Mouse (Mus musculus) CD4-positive, CD25-positive, alpha-beta regulatory T cell, adult 2 months (primary cell): ENCODE data around the gene Nelfe.
"Not testable (repeated sequence)": the region's sequence is repeated elsewhere in the genome, so short reads cannot be mapped to it uniquely, and the experiment has no call there.

Experiments
- DNase-seq: peaks from one replicate; pipeline ENCODE4 v3.0.0-alpha.2; 2012; ENCODE audit warnings: low read depth, low spot score

Nelfe gene

GRCm38 (mm10) chr17:34849722-34850516, at the start of gene Nelfe, which contains the start of gene Skiv2l:
Gene Nelfe, plus strand, starts transcription at chr17:34850391.
Gene Skiv2l, minus strand, starts transcription at chr17:34850210.
- DNase-seq: peak; percentile 99

- DNase-seq: not testable (repeated sequence)
Measured at GRCm38 (mm10) chr17:34800781-34801305, 49.3 kb upstream of the Nelfe start.

DNA sequence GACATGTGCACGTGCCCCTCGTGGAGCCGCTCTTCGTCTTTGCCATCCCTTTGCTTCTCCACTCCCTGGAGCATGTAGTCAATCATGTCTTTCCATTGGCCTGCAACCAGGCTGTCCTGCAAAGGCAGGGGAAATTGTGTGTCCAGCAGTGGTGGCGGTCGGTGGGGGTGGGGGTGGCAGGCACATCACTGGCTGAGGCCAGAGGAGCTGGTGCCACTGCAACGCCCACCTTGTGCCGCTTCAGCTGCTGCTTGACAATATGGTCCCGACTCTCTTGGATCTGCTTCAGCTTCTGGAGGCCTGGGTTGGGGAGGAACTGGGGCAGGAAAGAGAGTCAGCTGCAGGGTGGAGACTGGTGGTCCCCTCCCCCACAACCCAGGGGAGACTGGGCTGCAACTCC, 47.4 kb upstream of the Nelfe start:
- DNase-seq: not testable (repeated sequence)

DNA sequence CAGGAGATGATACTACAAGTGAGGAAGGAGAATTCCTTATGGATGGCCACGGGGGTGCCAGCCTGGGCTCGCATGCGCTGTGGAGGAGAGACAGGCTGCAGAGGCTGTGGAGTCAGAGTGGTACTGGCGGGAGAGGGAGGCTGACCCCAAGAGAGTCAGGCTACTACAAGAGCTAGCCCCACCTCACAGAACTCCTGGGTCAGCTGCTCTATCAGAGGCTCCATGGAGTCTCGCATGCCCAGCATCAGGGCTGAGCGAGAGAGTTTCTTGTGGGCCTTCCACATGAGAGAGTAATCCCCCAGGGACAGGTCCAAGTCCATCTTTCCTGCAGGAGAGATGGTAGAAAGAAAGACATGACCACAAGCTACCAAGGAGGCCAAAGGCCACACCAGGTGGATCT, 46.8 kb upstream of the Nelfe start:
- DNase-seq: not testable (repeated sequence)

GRCm38 (mm10) chr17:34804301-34804700, 45.9 kb upstream of the Nelfe start, which contains the start of gene Cyp21a1:
Gene Cyp21a1, minus strand, starts transcription at chr17:34804561.
- DNase-seq: not testable (repeated sequence)

GRCm38 (mm10) chr17:34804871-34805562, 45.2 kb upstream of the Nelfe start:
- DNase-seq: peak; percentile 37

GRCm38 (mm10) chr17:34807176-34807575, 43.0 kb upstream of the Nelfe start:
- DNase-seq: no peak

DNA sequence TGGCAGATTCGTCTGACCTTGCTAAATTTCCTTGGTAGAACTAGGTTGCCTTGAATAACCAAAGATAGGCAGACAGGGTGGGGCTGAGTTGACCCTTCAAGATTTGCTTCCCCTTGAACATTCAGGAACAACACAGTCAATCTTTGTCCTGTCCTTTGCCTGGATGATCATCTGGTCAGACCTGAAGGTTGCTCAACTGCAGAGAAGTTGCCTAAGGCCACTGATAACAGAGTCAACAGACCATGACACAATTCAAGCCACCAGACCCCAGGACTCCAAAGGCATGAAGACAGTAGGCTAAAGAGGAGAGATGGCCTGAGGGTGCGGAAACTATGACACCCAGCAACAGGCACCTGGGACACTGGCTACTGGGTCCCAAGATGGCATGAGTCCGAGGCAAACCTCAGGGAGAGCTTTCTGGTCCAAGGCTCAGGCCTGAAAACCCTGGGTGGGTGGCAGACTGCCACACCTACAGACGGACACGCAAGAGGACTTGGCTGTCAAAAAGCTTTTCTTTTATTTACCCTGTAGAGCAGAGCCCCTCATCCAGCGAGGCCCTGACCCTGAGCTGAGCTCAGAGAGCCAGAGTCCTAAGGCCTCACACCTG, 41.5 kb upstream of the Nelfe start:
- no peak for DNase-seq

GRCm38 (mm10) chr17:34810411-34810810, 39.8 kb upstream of the Nelfe start:
- DNase-seq: not testable (repeated sequence)

DNA sequence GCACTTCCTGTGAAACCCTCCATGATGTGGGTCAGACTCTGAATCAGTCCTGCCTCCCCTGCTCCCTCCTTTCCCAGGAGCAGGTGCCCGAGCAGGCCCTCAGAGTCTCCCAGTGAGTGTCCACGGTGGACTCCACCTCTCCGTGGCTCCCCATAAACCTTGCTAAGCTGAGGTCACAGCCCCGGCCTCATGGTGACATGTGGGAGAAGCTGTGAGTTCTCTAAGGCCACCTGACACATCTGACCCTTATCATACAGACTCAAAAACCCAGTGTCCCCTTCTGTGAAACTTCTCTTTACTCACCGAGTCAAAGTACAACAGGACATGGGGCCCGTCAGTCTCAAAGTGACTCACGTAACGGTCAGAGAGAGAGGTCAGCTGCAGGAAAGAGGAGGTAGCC, 39.4 kb upstream of the Nelfe start:
- DNase-seq: not testable (repeated sequence)

DNA sequence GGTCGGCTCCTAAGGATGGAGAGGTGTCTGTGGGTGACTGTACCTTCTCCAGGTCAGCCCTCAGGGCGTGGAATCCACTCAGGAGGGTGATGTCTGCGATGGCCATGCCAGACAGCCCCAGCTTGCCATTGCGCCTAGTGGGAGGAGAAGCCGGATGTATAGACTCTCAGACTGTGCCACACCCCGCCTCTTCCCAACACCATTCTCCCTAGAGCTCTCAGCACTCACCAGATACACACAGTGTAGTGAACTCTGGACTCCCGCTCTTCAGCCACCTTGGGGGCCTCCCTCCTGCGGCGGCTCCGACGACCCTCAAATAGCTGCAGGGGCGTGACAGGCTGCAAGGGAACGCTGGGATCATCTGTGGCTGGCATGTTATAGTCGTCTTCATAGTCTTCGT, 38.9 kb upstream of the Nelfe start:
- DNase-seq: no peak

DNA sequence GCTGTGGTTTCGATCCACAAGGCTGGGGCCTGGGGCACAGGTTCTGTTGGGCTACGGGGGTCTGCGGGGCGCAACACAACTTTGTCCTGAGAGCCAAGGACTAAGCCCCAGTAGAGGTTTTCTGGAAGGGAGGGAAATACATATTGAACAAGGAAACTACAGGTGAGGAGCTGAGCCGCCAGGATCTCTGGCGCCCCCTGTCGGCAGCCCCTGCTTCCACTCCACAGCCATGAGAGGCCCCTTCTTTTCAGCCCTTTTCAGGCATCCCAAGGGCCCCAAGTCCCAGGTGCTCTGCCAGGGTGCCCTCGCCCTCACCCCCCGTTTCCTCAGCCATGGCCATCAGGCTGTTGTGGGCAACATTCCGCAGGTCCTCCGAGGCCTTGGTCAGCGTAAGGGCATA, 36.4 kb upstream of the Nelfe start:
- peak; percentile 66 for DNase-seq

- DNase-seq: no peak
Measured at GRCm38 (mm10) chr17:34814818-34815370, 35.3 kb upstream of the Nelfe start.

GRCm38 (mm10) chr17:34830776-34831175, 19.4 kb upstream of the Nelfe start:
- DNase-seq: not testable (repeated sequence)

DNA sequence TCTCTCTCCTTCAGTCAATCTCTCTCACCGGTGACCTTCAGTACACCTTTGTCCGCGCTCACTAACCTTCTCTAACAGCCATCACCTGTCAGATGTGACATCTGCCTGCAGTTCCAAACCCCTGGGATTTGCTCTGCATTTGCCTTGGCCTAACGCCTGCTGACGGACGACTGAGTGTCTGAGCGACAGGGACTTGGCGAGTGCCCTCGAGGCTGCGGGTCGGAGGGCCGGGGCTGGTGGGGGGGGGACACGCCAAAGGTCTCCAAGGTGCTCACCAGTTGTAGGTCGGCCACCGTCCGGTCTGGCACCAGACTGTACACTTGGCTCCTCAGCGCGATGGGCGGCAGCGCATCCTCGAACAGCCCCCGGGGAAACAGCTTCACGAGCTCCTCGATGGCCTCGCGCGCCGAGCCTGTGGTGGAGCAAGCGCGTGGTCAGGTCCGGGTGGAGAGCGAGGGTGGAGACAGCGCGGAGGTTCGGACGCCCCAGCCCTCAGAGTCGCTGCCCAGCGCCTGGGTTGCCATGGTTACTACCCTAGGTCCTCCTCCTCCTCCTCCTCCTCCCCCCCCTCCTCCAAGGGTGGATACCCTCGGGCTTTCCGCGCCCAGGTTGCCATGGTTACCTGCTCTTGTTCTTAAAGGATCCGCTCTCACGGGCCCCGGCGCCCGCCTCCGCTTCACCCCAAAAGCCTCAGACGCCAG, 13.9 kb upstream of the Nelfe start:
- no peak for DNase-seq

GRCm38 (mm10) chr17:34836856-34837221, 13.4 kb upstream of the Nelfe start, which contains the start of the genes Stk19 and Dxo:
Gene Stk19, minus strand, starts transcription at chr17:34836945.
Gene Dxo, plus strand, starts transcription at chr17:34837019.
- peak; percentile 97 for DNase-seq

GRCm38 (mm10) chr17:34837464-34838324, 12.5 kb upstream of the Nelfe start:
- no peak for DNase-seq

DNA sequence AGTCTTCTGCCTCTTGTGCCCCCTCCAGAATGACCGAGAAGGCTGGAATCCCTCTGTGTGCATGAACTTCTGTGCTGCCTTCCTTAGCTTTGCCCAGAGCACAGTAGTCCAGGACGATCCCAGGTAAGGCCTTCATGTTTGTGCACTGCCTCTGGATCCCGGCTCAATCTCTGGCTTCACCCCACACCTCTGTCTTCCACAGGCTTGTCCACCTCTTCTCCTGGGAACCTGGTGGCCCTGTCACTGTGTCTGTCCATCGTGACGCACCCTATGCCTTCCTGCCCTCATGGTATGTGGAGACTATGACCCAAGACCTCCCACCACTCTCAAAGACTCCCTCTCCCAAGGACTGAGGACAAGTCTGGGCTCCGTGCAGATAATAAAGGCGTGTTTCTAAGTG, 11.4 kb upstream of the Nelfe start:
- no peak for DNase-seq

GRCm38 (mm10) chr17:34840736-34841307, 9.4 kb upstream of the Nelfe start:
- no peak for DNase-seq

GRCm38 (mm10) chr17:34844884-34845283, 5.3 kb upstream of the Nelfe start:
- DNase-seq: no peak
